Mouse (Mus musculus): ENCODE data around the gene Mettl17. TPM values are rescaled to one million over a fixed set of nuclear protein-coding genes. Genes with fewer than 3 reads are reported as not detected.

The Mettl17 gene
- total RNA-seq, 2 experiments from 2014 or later: 31.6 to 40.5 TPM

DNA sequence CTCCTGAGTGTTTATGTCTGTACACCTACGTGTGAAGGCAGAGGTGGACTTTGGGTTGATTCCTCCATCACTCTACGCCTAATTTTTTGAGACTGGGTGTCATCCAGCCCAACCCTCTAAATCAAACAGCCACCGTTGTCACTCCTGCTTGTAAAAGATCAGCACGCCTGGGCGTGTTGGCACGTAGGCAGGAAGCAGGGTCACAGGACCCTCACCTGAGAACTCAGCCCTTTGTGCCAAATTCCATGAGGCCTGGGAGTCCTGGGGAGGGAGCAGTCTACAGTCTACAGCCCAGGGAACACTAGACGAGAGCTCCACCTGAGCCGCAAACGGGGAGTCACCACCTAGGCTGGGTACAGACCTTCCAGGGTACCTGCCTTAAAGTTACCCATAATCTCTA is 19.1 kb downstream of the Mettl17 start:
- Histone ChIP-seq H3K27ac (no peak overlapping the region), H3K4me3 (no peak overlapping the region)
- DNase-seq (ENCODE audit: low spot score in 2 of 2): no peak
- TF ChIP-seq CTCF (conservative IDR thresholded peaks at IDR 0.05): no peak

DNA sequence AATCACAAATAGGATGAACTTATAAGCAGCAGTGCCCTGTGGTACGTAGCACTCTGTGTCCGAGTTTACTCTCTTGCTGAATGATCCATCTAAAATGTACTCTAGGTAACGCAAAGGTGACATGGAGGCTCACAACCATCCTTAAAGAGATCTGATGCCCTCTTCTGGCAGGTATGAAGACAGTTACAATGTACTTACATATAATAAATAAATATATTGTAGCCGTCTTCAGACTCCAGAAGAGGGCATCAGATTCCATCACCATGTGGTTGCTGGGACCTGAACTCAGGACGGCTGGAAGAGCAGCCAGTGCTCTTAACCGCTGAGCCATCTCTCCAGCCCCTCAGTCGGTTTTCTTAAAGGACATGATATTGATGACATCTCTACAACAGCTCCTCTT is 20.1 kb downstream of the Mettl17 start:
- TF ChIP-seq CTCF (conservative IDR thresholded peaks at IDR 0.05): peak; percentile 60
- DNase-seq (ENCODE audit: low spot score in 2 of 2): no peak
- Histone ChIP-seq H3K4me3 (no peak overlapping the region), H3K27ac (no peak overlapping the region)

DNA sequence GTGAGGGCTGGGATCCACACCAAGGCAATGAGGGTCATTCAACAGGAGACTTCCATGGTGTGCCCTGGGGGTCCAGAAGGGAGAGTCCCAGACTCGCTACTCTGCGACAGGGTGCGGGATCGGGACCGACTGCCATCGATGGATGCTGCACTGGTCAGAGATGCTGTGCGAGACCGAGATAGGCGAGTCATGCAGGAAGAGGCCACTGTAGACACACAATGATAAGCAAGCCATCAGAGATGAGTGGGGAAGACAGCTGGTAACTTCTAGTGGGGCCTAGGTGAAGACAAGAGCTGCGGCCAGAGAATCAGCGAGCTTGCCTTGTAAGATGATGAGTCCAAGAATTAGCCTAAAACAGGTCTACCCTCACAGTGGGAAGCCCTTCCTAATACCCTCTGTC is 21.5 kb downstream of the Mettl17 start:
- no peak for TF ChIP-seq CTCF (conservative IDR thresholded peaks at IDR 0.05)
- Histone ChIP-seq H3K4me3 (no peak overlapping the region), H3K27ac (no peak overlapping the region)
- DNase-seq (ENCODE audit: low spot score in 2 of 2): no peak

DNA sequence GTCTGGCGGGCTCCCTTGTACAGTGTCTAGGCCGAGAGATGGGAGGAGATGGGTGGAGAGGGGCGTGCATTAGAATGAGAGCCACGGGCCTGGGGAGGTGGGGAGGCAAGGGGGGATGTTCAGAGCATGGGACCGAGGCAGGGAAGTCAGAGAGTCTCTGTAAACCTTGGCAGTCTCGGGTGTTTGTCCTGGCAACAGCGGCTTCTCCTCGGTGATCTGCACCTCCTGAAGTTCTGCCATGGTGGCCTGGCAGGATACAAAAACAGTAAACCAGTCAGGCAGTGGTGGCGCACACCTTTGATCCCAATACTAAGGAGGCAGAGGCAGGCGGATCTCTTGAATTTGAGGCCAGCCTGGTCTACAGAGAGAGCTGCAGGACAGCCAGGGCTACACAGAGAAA is 26.7 kb downstream of the Mettl17 start:
- no peak for DNase-seq (ENCODE audit: low spot score in 2 of 2)
- Histone ChIP-seq H3K4me3 (peak overlapping the region; percentile 44), H3K27ac (peak overlapping the region; percentile 97)
- no peak for TF ChIP-seq CTCF (conservative IDR thresholded peaks at IDR 0.05)

DNA sequence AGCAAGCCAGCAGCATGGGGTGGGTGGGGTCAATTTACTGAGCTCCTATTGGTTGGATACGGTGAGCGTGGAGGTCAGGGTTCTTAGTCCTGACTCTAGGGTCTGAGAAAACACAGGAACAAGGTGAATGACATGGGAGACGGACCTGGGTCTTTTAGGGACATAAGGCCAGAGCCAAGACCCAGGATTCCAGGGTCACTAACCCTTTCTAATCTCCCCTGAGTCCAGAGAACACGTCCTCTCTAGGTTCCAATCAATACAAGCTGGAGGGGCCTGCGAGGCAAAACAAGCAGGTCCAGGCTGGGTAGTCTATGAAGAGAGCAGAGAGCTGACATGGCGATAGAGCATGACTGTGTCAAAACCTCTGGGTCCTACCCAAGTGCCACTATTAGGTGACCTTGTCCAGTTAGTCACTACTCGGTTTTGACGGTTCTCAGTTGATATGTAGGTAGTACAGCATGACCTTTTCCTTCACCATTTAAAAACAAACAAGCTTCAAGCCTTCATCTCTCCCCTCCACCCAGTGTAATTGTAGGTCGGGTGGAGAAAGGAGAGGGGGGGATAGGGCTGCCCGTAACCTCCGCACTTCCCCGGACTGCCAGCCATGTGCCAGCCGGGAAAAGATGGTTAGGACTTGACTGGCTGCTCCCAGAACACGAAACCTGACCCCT is 27.9 kb downstream of the Mettl17 start:
- Histone ChIP-seq H3K27ac (peak overlapping the region; percentile 97), H3K4me3 (peak overlapping the region; percentile 78)
- DNase-seq (ENCODE audit: low spot score in 2 of 2): no peak
- no peak for TF ChIP-seq CTCF (conservative IDR thresholded peaks at IDR 0.05)

DNA sequence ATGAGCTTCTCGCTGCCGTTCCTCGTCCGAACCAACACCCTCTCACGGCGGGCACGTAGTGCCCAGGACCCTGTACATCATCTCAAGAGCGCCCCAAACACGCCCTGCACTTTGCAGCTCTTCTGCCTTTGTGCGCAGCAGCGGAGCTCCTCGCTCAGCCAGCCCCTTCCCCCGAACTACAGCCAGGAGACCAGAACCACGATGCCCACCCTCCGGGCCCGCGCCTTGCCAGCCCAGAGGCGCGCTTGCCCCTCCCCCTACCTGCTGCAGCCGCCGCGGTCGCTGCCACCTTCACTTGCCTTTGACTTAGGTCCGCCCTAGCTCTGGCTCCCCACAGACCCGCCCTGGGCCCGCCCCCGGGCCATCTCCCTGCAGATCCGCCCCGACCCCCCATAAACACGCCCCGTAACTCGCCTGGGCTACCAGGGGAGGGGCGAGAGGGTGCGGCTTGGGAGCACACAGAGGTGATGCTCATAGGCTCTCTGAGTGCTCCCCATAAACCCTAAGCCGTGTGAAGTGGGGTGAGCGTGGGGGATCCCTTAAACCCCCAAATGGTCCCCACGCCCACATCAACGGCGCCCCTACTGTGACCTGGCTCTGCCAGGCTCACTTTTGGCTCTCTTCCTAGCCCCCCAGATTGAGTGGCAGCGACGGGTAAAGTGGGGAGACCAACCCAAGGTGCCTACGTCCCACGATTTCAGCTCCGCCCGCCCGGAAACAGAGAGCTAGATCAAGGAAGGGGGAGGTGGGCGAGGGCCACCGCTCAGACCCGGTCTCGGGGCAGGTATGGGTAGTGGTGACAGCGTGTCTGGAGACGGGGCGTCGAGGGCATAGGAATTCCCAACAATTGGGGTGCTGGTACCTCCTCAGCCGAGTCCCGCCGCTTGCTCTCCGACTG is 28.7 kb downstream of the Mettl17 start:
- no peak for TF ChIP-seq CTCF (conservative IDR thresholded peaks at IDR 0.05)
- H3K27ac ChIP-seq: peak overlapping the region; percentile 97
- peak overlapping the region; percentile 78 for H3K4me3 ChIP-seq
- peak; percentile 68 to 80 for DNase-seq (ENCODE audit: low spot score in 2 of 2)

DNA sequence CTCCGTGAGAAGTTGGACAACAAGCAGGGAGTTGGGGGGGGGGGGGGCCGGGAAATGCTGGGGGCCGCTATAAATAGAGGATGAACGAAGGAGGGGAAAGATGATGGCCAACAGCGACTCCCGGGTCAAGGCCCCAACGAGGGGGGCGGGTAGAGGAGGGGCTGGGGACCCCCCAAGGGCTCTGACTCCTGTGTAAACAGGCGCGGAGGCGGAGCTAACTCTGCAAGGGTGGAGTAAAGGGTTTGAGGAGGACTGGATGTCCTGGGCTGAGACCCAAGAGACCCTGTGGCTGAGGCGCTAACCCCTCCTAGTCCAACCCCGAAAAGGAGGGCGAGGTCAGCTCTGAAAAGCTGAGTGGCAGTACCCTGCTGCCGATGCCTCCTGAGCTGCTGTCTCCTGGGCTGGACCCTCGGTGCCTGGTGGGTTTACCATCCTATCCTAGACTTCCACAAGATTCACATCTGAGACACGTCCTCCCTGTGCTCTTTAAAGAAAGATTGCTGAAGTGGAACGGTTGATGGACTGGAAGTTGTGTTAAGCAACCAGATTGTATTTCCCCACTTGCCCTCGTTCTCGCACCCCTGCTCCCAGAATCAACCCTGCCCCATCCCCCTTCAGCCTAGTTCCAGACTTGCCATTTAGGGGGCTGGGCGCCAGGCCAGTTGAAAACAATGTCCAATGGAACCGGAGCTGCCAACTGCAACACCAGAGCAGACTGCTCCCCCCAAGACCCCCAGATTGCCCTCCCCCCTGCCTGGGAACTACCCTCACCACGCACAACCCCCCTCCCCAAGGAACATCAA is 29.5 kb downstream of the Mettl17 start, which contains the start of gene Ndrg2:
TSS of gene Ndrg2 (minus strand) at position 199 of the 803 bp plus-strand sequence.
- peak within 1 kb of the TSS; percentile 97 for H3K27ac ChIP-seq

DNA sequence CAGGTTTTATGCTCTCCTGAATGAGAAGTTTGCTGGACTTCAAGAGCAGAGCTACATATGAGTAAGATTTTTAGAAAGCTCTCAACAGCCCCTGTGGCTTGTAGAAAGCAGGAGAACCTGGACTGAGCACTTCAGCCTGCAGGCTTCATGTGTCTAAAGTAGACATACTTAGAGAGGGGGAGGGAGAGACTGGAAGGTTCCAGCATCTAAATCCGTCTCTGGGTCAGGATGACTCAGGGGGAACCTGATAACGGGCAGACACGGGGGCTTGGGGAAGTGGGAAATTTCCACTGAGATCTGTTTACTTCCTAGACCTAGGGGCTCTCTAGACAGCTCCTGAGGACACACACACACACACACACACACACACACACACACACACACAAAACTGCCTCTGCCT is 30.4 kb downstream of the Mettl17 start:
- no peak for TF ChIP-seq CTCF (conservative IDR thresholded peaks at IDR 0.05)
- no peak overlapping the region for H3K4me3 ChIP-seq
- peak overlapping the region; percentile 92 for H3K27ac ChIP-seq
- no peak for DNase-seq (ENCODE audit: low spot score in 2 of 2)

More for the DNA sequence above, 29.5 kb downstream of the Mettl17 start, which contains the start of gene Ndrg2:
- peak within 1 kb of the TSS; percentile 78 for H3K4me3 ChIP-seq
- DNase-seq (ENCODE audit: low spot score in 2 of 2): peak; percentile 72 to 81
- no peak for TF ChIP-seq CTCF (conservative IDR thresholded peaks at IDR 0.05)

DNA sequence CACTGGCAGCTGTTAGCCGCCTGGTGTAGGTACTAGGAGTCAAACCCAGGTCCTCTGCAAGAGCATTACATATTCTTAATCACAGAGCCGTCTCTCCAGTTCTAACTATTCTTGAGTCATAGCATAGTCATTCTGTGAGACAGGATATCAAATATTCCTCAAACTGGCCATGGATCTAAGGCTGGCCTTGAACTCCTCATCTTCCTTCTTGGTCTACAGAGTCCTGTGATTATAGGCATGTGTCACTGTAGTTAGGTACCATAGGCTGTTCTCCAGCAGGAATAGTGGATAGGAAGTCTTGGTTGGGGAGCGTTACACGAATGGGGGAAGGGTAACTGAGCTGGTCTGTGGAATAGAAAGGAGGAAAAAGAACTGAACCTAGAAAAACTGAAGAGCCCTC is 31.9 kb downstream of the Mettl17 start:
- TF ChIP-seq CTCF (conservative IDR thresholded peaks at IDR 0.05): no peak
- no peak overlapping the region for H3K27ac ChIP-seq
- no peak for DNase-seq (ENCODE audit: low spot score in 2 of 2)
- no peak overlapping the region for H3K4me3 ChIP-seq

DNA sequence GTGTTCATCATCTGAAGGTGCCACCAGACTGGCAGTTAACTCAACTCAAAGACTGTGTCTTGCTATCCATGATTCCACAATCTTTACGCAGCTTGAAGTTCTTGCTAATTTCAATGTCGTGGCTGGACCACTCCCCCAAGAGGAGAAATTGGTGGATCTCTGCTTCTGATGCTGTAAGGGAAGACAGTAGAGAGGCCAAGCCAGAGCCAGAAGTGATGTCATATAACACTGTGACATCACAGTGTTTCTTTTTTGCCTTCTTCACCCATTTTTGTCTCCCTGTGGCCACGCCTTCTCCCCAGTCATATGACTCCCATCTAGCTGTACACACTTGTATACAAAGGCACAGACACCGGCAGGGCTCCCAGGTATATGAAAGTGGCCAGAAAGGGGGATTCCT is 33.5 kb downstream of the Mettl17 start, which contains the start of gene Tppp2:
TSS of gene Tppp2 (plus strand) at position 301 of the 400 bp plus-strand sequence.
- no peak within 1 kb of the TSS for H3K4me3 ChIP-seq
- H3K27ac ChIP-seq: no peak within 1 kb of the TSS
- DNase-seq (ENCODE audit: low spot score in 2 of 2): no peak
- no peak for TF ChIP-seq CTCF (conservative IDR thresholded peaks at IDR 0.05)

DNA sequence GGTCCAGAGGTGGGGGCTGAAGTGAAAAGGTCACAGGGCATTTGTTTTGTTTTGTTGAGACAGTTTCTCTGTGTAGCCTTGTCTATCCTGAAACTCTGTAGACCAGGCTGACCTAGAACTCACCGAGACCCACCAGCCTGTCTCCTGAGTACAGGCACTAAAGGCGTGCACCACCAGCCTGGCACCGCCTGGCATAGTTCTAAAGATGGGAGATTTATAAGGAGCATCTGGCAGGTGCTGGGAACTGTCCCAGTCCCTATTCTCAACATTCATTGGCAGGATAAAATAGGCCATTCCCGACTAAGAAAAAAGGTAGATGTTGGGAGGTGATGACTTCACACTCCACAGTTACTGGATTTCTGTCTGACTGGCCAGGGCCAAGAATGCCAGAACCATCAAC is 34.3 kb downstream of the Mettl17 start:
- no peak overlapping the region for H3K27ac ChIP-seq

DNA sequence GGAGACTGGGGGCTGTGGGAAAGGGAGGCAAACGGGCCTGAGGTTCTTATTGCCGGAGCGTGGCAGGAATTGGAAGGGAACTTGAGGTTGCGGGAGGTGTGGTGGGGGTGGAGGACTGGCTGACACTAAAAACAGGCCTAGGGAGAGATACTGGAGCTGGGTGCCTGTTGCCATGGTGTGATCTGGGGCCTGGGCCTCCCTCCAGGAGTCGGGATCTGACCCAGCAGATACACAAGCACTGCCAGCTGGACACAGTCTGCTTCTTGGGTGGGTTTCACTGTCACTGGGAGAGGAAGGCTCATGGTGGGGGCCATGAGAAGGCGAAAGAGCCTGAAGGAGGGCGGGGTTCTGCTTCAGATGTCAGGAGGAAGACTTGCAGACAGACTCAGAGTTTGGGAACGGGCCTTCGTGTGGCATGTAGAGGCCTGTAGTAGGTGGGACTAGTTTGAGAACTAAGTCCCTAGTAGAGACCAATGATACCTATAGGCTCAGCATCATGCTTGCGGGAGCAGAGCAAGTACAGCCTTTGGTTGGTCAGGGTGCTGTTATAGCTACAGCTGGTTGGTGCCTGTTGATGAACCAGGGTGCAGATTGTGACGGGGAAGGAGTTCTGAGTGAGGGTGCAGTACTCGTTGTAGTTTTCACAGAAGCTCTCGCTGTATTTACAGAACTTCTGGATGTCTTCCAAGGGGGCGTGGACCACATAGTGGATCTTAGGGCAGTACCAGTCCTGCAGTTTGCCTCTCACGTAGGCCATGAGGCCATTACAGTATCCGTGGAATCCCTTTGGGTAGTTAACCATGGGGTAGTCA is 37.3 kb downstream of the Mettl17 start:
- peak overlapping the region; percentile 86 for H3K27ac ChIP-seq
- no peak overlapping the region for H3K4me3 ChIP-seq
- peak; percentile 61 to 74 for DNase-seq (ENCODE audit: low spot score in 2 of 2)
- no peak for TF ChIP-seq CTCF (conservative IDR thresholded peaks at IDR 0.05)

More for the DNA sequence above, 34.3 kb downstream of the Mettl17 start:
- TF ChIP-seq CTCF (conservative IDR thresholded peaks at IDR 0.05): no peak
- no peak for DNase-seq (ENCODE audit: low spot score in 2 of 2)
- no peak overlapping the region for H3K4me3 ChIP-seq
